Mouse (Mus musculus) hematopoietic stem cell, adult 5-6 weeks (primary cell): ENCODE results near the gene Uqcr11. TPM values are rescaled to one million over a fixed set of nuclear protein-coding genes. Genes with fewer than 3 reads are reported as not detected.

Source experiments
- ATAC-seq, 2 experiments: fragments of 125-278 bp in 1 of 2; replicated peaks in 1 of 2; 2 replicates each; pipeline ENCODE4 v1.8.0; 2016 to 2017; ENCODE audit warnings: inconsistent platforms in 2 of 2, mild to moderate bottlenecking in 2 of 2, moderate number of reproducible peaks in 2 of 2, low read depth in 1 of 2, moderate TSS enrichment in 1 of 2; ENCODE audit not compliant: low FRiP score in 2 of 2, poor library complexity in 2 of 2, severe bottlenecking in 2 of 2, insufficient read depth in 1 of 2, low TSS enrichment in 1 of 2
- total RNA-seq: library from RNA; stranded (forward); fragments of 172-1452, 232-1000 nt; gene quantifications from 2 replicates; pipeline ENCODE4 v1.2.3, GENCODE M21; 2017

The Uqcr11 gene
- total RNA-seq, 1 experiment from 2014 or later: 94.4 TPM

- ATAC-seq: no peak
These were observed 6.3 kb upstream of the Uqcr11 start for GRCm38 (mm10) chr10:80412656-80413541.

GRCm38 (mm10) chr10:80407924-80408323, 1.3 kb upstream of the Uqcr11 start:
- ATAC-seq: no peak

- no peak for ATAC-seq
These were observed 1.0 kb downstream of the Uqcr11 start for GRCm38 (mm10) chr10:80405481-80406173.

- ATAC-seq: no peak
These were observed 3.5 kb downstream of the Uqcr11 start for GRCm38 (mm10) chr10:80403044-80403692.

GRCm38 (mm10) chr10:80400704-80401161, 5.9 kb downstream of the Uqcr11 start:
- ATAC-seq: no peak

GRCm38 (mm10) chr10:80399973-80400703, 6.5 kb downstream of the Uqcr11 start:
- ATAC-seq: peak in 1 of 2 experiments; percentile 3; a peak in 1 of 4 replicates

- peak; percentile 95 to 96 for ATAC-seq
These were observed 7.2 kb downstream of the Uqcr11 start, which contains the start of gene Mbd3 for GRCm38 (mm10) chr10:80399191-80399972. Gene Mbd3, minus strand, starts transcription at chr10:80399550.

- ATAC-seq: peak; percentile 55 to 62
These were observed 7.9 kb downstream of the Uqcr11 start for GRCm38 (mm10) chr10:80398719-80399190.

- no peak for ATAC-seq
These were observed 8.5 kb downstream of the Uqcr11 start for GRCm38 (mm10) chr10:80398174-80398535.

- no peak for ATAC-seq
These were observed 9.0 kb downstream of the Uqcr11 start for GRCm38 (mm10) chr10:80397524-80398173.

- ATAC-seq: no peak
These were observed 9.7 kb downstream of the Uqcr11 start for GRCm38 (mm10) chr10:80396822-80397523.

- ATAC-seq: no peak
These were observed 11.5 kb downstream of the Uqcr11 start for GRCm38 (mm10) chr10:80395025-80395627.

GRCm38 (mm10) chr10:80392687-80393086, 13.9 kb downstream of the Uqcr11 start:
- no peak for ATAC-seq

- ATAC-seq: no peak
These were observed 15.9 kb downstream of the Uqcr11 start for GRCm38 (mm10) chr10:80390697-80391096.

- ATAC-seq: no peak
These were observed 17.4 kb downstream of the Uqcr11 start for GRCm38 (mm10) chr10:80389185-80389708.
